Mouse (Mus musculus): ENCODE data around the gene Nppa.

The Nppa gene

GRCm38 (mm10) chr4:148000202-148000772, at the start of gene Nppa:
Nppa (plus strand) TSS chr4:148000722.
- DNase-seq (ENCODE audit: low spot score in 2 of 2): no peak

GRCm38 (mm10) chr4:147953590-147953989, 46.9 kb upstream of the Nppa start:
- DNase-seq (ENCODE audit: low spot score in 2 of 2): no peak

- DNase-seq (ENCODE audit: low spot score in 2 of 2): no peak
These were observed 43.4 kb upstream of the Nppa start for GRCm38 (mm10) chr4:147957141-147957540.

GRCm38 (mm10) chr4:147959881-147960831, 40.4 kb upstream of the Nppa start:
- peak; percentile 45 to 80 for DNase-seq (ENCODE audit: low spot score in 2 of 2)

GRCm38 (mm10) chr4:147962781-147963180, 37.7 kb upstream of the Nppa start:
- DNase-seq (ENCODE audit: low spot score in 2 of 2): no peak

- no peak for DNase-seq (ENCODE audit: low spot score in 2 of 2)
These were observed 36.9 kb upstream of the Nppa start for GRCm38 (mm10) chr4:147963623-147964022.

GRCm38 (mm10) chr4:147965712-147966111, 34.8 kb upstream of the Nppa start:
- no peak for DNase-seq (ENCODE audit: low spot score in 2 of 2)

GRCm38 (mm10) chr4:147968816-147969215, 31.7 kb upstream of the Nppa start:
- DNase-seq (ENCODE audit: low spot score in 2 of 2): no peak

GRCm38 (mm10) chr4:147969337-147969736, 31.2 kb upstream of the Nppa start:
- no peak for DNase-seq (ENCODE audit: low spot score in 2 of 2)

- DNase-seq (ENCODE audit: low spot score in 2 of 2): no peak
These were observed 24.3 kb upstream of the Nppa start for GRCm38 (mm10) chr4:147976237-147976636.

GRCm38 (mm10) chr4:147977726-147978125, 22.8 kb upstream of the Nppa start:
- no peak for DNase-seq (ENCODE audit: low spot score in 2 of 2)

GRCm38 (mm10) chr4:147978391-147978790, 22.1 kb upstream of the Nppa start:
- no peak for DNase-seq (ENCODE audit: low spot score in 2 of 2)

- no peak for DNase-seq (ENCODE audit: low spot score in 2 of 2)
These were observed 21.1 kb upstream of the Nppa start for GRCm38 (mm10) chr4:147979441-147979860.

GRCm38 (mm10) chr4:147985205-147986132, 15.1 kb upstream of the Nppa start, which contains the start of gene Nppb:
Nppb (plus strand) TSS chr4:147985788.
- no peak for DNase-seq (ENCODE audit: low spot score in 2 of 2)

- DNase-seq (ENCODE audit: low spot score in 2 of 2): no peak
These were observed 6.9 kb upstream of the Nppa start for GRCm38 (mm10) chr4:147993571-147994095.

- no peak for DNase-seq (ENCODE audit: low spot score in 2 of 2)
These were observed 5.2 kb upstream of the Nppa start for GRCm38 (mm10) chr4:147995311-147995710.

GRCm38 (mm10) chr4:148001013-148001789, 679 bp downstream of the Nppa start:
- no peak for DNase-seq (ENCODE audit: low spot score in 2 of 2)

GRCm38 (mm10) chr4:148001866-148002265, 1.3 kb downstream of the Nppa start:
- DNase-seq (ENCODE audit: low spot score in 2 of 2): no peak

- no peak for DNase-seq (ENCODE audit: low spot score in 2 of 2)
These were observed 3.8 kb downstream of the Nppa start for GRCm38 (mm10) chr4:148004361-148004760.

GRCm38 (mm10) chr4:148008412-148008811, 7.9 kb downstream of the Nppa start:
- peak in 1 of 2 experiments; percentile 60 for DNase-seq (ENCODE audit: low spot score in 2 of 2)

GRCm38 (mm10) chr4:148009641-148010040, 9.1 kb downstream of the Nppa start:
- DNase-seq (ENCODE audit: low spot score in 2 of 2): no peak
